Mouse (Mus musculus) liver, adult (tissue): ENCODE data around the gene Leng9.

ENCODE experiments used
- GATA4 ChIP-seq: IDR thresholded peaks from 2 replicates; pipeline ENCODE4 v1.6.1; 2014; ENCODE audit warnings: mild to moderate bottlenecking, low read length; ENCODE audit not compliant: insufficient replicate concordance

The Leng9 gene

GRCm38 (mm10) chr7:4117050-4117814 is 32.9 kb downstream of the Leng9 start:
- TF ChIP-seq GATA4 = no peak

DNA sequence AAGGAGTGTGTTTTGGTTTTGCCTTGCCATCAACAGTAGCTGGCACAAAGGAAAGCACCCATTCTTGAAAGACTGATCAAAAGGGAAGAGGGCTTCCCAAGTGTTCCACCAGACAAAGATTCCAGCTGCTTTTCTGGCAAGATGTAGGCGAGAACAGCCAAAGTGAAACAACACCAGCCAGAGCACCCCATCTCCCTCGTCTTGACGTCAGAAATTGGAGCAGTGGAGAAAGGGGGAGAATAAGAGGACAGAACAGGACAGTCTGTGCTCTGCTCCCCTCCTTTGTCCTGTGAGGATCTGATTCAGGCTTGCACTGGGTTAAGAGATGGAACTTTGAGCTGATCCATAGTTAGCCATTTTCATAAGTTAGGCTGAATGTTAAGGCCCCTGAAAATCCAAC is 38.4 kb downstream of the Leng9 start:
- TF ChIP-seq GATA4 = no peak

GRCm38 (mm10) chr7:4103411-4103810 is 46.8 kb downstream of the Leng9 start:
- no peak for TF ChIP-seq GATA4

GRCm38 (mm10) chr7:4101144-4101543 is 49.0 kb downstream of the Leng9 start:
- TF ChIP-seq GATA4 = no peak

DNA sequence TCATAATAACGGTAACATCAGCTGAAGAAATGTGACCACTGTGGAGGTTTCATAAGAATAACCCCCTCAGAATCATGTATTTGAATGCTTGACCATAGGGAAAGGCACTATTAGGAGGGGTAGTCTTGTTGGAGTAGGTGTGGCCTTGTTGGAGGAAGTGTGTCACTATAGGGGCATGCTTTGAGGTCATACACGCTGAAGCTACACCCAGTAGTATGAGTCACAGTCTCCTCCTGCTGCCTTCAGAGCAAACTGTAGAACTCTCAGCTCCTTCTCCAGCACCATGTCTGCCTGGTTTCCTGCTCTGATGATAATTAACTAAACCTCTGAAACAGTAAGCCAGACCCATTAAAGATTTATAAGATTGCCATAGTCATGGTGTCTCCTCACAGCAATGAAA is 51.3 kb downstream of the Leng9 start:
- no peak for TF ChIP-seq GATA4

- no peak for TF ChIP-seq GATA4
These were observed 51.9 kb downstream of the Leng9 start for GRCm38 (mm10) chr7:4098301-4098700.
